Mouse (Mus musculus) central nervous system, embryonic 14 days (tissue): ENCODE measurements around the gene Gm43720. TPM values are rescaled to one million over a fixed set of nuclear protein-coding genes. Genes with fewer than 3 reads are reported as not detected.

ENCODE experiments used
- polyA plus RNA-seq: library from polyadenylated mRNA; depleted of rRNA; stranded (reverse); fragments of >200 nt; gene quantifications from 2 replicates; pipeline ENCODE4 v1.2.3, GENCODE M21; 2012; rRNA removed

Gm43720 gene
- 0.50 and 0.59 TPM in 2 replicates for polyA plus RNA-seq

DNA sequence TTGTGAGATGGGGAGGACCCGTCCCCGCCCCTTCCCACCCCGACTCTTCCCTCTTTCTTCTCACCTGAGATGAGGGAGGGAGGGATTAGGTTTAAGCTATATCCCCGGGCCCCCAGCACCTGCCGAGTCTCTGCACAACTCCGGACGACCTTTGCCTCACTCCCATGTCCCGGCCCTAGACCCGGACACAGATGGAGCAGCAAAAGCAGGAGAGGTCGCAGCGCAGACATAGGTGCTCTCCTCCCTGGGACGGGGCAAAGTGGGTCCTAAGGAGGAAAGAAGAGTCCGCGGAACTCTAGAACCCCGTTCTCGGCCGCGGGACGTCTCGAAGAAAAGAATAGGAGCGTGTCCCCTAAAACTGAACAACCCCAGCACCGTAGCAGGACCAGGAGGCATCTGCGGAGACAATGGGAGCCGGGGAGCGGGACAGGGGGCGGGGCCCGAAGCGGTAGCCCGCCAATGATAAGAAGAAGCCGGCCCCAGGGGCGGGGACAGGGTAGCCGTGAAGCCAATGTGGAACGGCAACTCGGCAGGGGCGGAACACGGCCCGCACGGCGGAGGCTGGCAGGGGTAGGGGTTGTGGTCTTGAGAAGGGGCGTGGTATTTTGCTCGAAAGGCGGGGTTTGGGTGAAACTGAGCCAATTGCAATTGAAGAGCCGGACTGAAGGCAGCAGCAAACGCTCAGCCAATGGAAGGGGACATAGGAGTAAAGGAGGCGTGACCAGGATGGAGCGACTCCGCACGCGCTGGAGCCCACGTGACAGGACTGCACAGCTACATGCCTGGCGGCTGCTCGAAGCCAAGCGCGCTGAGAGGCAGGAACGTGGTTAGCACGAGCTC lies at the start of gene Gm43720, which contains the start of the genes Gpc2 and Stag3:
Gene Gm43720 (minus strand): TSS at position 374 of the 840 bp plus-strand sequence.
Gene Gpc2 (minus strand): TSS at position 421 of the 840 bp plus-strand sequence.
Gene Stag3 (plus strand): TSS at position 656 of the 840 bp plus-strand sequence.

DNA sequence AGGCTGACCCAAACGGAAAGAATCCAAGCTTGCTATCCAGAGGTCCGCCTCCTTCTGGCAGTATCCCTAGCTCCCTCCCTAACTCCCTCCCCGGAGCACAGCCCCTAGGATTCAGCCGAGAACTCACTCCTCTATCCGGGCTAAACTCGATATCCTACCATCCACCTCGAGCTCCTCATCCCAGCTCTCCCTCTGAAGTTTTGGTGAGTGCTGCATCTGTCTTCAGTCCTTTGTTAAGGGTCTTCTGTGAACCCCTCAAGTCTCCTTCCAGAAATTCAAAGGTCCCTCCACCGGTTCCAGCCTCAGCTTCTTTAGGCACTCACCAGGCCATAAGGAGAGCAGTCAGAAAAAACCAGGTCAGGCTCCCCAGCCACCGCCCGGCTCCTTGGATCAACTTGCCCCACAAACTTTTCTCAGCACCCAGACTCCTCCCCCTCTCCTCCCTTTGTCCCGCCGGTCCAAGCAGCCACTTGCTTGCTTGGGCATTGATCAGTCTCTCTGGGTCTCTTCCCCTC lies 7.3 kb downstream of the Gm43720 start, which contains the start of gene Gal3st4:
Gene Gal3st4 (minus strand): TSS at position 432 of the 515 bp plus-strand sequence.

DNA sequence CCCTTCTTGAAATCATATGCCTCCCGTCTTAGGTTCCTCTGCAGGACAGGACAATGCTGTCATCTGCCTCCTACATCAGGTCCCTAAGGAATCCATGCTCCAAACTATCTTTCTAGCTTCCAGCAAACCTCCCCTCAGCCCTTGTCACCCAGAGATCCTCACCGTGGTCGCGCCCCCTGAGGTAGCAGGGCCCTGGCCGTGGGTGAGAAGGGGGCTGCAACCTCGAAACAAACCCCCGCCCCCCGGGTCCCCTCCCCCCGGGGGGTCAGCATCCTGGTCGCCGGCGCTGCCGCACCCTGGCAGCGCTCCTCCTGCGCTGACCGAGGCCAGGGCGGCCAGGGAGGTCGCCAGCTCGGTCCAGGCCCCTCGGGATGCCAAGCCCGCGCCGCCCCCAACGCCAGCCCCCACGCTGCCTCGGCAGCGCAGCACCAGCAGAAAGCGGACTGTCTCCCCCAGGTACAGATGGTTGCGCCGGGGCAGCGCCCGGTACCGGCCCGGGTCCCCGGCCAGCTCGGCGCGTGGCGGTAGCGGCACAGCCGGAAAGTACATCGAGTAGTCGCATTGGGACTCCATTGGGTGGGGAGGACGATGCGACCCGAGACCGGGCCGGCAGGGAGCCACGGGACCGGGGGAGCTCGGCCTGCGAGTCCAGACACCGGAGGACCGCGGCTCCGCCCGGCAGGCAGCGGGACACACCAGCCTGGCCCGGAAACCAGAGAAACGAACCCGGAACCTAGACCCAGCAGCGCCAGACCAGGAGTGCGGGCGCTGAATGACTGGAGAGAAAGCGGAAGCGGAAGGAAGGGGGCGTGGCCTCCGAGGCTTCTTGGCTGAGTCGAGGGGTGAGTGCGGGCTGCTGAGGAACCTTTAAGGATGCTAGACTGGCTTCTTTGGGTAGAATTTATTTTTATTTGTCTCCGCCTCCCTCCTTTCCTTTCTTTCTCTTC lies 16.2 kb downstream of the Gm43720 start, which contains the start of gene BC037034:
Gene BC037034 (minus strand): TSS at position 774 of the 947 bp plus-strand sequence.

DNA sequence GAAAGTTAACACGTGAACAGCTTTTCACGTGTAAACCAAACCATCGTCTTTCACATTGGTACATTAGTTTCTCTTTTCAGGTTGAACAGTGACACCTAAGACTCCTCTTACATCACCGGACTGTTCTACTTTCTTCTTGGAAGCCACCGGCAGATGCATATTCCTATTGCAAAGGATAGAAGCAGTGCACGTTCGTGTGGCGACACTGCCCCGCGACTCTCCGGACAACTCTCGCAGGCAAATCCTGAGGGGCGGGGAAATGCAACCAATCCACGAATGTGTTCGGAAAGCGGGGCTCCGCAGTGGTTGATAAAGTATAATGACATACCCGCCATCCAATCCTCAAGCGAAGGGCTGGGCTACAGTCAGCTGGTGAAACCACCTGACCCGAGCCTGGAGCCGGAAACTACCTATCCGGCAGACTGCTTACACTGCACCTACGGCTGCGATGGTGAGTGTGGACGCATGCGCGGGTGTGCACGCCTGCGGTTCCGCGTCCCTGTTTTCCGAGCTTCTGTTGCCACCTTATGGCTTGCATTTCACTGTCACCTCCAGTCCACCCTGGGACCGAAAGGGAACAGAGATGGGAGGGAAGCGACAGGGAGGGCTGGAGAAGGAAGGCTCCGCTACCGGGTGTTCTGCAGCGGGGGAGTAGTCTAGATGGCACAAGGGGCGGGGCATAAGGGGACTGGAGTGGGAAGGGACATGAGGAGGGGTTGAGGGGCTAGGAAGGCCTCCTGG lies 24.2 kb downstream of the Gm43720 start, which contains the start of gene Lamtor4:
Gene Lamtor4 (plus strand): TSS at position 130 of the 741 bp plus-strand sequence.

DNA sequence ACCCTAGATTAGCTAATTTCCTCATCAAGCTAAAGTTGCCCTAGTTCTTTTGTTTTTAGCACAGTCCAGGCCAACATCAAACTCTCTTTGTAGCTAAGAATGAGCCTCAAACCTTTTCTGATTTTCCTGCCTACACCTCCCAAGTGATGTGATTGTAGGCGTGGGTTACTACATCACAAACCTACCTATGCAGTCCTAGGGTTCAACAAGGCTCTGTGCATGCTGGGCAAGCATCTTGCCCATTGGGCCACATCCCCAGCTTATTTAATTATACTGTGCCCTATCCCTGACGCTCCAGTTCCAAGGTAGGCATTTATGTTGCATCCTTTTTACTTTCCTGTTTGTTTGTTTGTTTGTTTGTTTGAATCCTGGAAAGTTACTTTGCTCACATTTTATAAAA lies 54.1 kb downstream of the Gm43720 start, which contains the start of gene Nxpe5:
Gene Nxpe5 (plus strand): TSS at position 199 of the 400 bp plus-strand sequence.

Other genes with a start within 250 kb of the Gm43720 start
- gene Smok3c, start 226.8 kb downstream of the Gm43720 start, polyA plus RNA-seq, result not detected in 2 replicates
- 16.6 and 18.9 TPM in 2 replicates for gene Zkscan1, start 194.9 kb downstream of the Gm43720 start, polyA plus RNA-seq
- gene Zscan21, start 163.1 kb downstream of the Gm43720 start, polyA plus RNA-seq, result 66.8 and 74.4 TPM in 2 replicates
- 10.6 and 11.5 TPM in 2 replicates for gene Zfp113, start 124.2 kb downstream of the Gm43720 start, polyA plus RNA-seq
- 134 and 138 TPM in 2 replicates for gene Cops6, start 118.9 kb downstream of the Gm43720 start, polyA plus RNA-seq
- gene Ap4m1, start 108.0 kb downstream of the Gm43720 start, polyA plus RNA-seq, result 67.2 TPM in 2 replicates
- gene Mcm7, start 107.5 kb downstream of the Gm43720 start, polyA plus RNA-seq, result 156 and 192 TPM in 2 replicates
- gene Taf6, start 92.5 kb downstream of the Gm43720 start, polyA plus RNA-seq, result 88.3 and 101 TPM in 2 replicates
- gene Cnpy4, start 92.5 kb downstream of the Gm43720 start, polyA plus RNA-seq, result 32.2 and 35.5 TPM in 2 replicates
- gene Mblac1, start 85.6 kb downstream of the Gm43720 start, polyA plus RNA-seq, result 8.7 and 9.9 TPM in 2 replicates
- 0.04 and 0.05 TPM in 2 replicates for gene Nxpe5, start 54.1 kb downstream of the Gm43720 start, polyA plus RNA-seq
- gene Lamtor4, start 24.5 kb downstream of the Gm43720 start, polyA plus RNA-seq, result 136 and 141 TPM in 2 replicates
- 137 and 147 TPM in 2 replicates for gene BC037034, start 15.9 kb downstream of the Gm43720 start, polyA plus RNA-seq
- 0.70 and 0.85 TPM in 2 replicates for gene Gal3st4, start 7.1 kb downstream of the Gm43720 start, polyA plus RNA-seq
- gene Gpc2, start within 50 bp of the Gm43720 start, polyA plus RNA-seq, result 623 and 676 TPM in 2 replicates
- 19.5 and 20.7 TPM in 2 replicates for gene Stag3, start 282 bp upstream of the Gm43720 start, polyA plus RNA-seq
- 0.09 and 0.14 TPM in 2 replicates for gene Pvrig, start 62.0 kb upstream of the Gm43720 start, polyA plus RNA-seq
- 34.0 and 36.8 TPM in 2 replicates for gene Zfp157, start 161.5 kb upstream of the Gm43720 start, polyA plus RNA-seq